Mouse (Mus musculus) myocyte (in vitro differentiated cells): Measurements from ENCODE around the gene Rtp4. TPM values are rescaled to one million over a fixed set of nuclear protein-coding genes. Genes with fewer than 3 reads are reported as not detected.

Experiments
- H3K27me3 ChIP-seq: one replicate; pipeline ENCODE4 v1.6.1; 2011; ENCODE audit not compliant: control insufficient read depth, insufficient read depth, insufficient read length
- H3K36me3 ChIP-seq: one replicate; pipeline ENCODE4 v1.6.1; 2011; ENCODE audit not compliant: control insufficient read depth, insufficient read depth
- H3K4me2 ChIP-seq: one replicate; pipeline ENCODE4 v1.6.1; 2011; ENCODE audit warnings: low read depth, control low read depth
- H3K4me3 ChIP-seq: one replicate; pipeline ENCODE4 v1.5.1; 2011; ENCODE audit warnings: mild to moderate bottlenecking, control low read depth, moderate library complexity
- H3K79me2 ChIP-seq: one replicate; pipeline ENCODE4 v1.6.1; 2011; ENCODE audit not compliant: control insufficient read depth, insufficient read depth
- H3ac ChIP-seq: one replicate; pipeline ENCODE4 v1.6.1; 2011; ENCODE audit not compliant: control insufficient read depth, insufficient read length
- CEBPB ChIP-seq: IDR thresholded peaks from 2 replicates; pipeline ENCODE4 v1.6.1; 2011; ENCODE audit warnings: mild to moderate bottlenecking, moderate library complexity; ENCODE audit not compliant: poor library complexity, insufficient read depth, severe bottlenecking
- E2F4 ChIP-seq: IDR thresholded peaks from one replicate; pipeline ENCODE4 v1.6.1; 2011; ENCODE audit warnings: mild to moderate bottlenecking, control low read depth, moderate library complexity; ENCODE audit not compliant: insufficient read depth
- MAX ChIP-seq: IDR thresholded peaks from one replicate; pipeline ENCODE4 v1.6.1; 2011; ENCODE audit warnings: low read depth, mild to moderate bottlenecking, control low read depth
- MYOD1 ChIP-seq, 3 experiments: IDR thresholded peaks; one replicate each; pipeline ENCODE4 v1.6.1; 2011; ENCODE audit warnings: control low read depth in 2 of 3, low read depth in 2 of 3, mild to moderate bottlenecking in 2 of 3, moderate library complexity in 1 of 3; ENCODE audit not compliant: insufficient read length in 2 of 3, control insufficient read depth in 1 of 3
- MYOG ChIP-seq, 3 experiments: IDR thresholded peaks; one replicate each; pipeline ENCODE4 v1.6.1; 2011; ENCODE audit warnings: control low read depth in 2 of 3, low read depth in 2 of 3, mild to moderate bottlenecking in 2 of 3; ENCODE audit not compliant: insufficient read length in 2 of 3, control insufficient read depth in 1 of 3, insufficient read depth in 1 of 3
- POLR2A ChIP-seq: IDR thresholded peaks from one replicate; pipeline ENCODE4 v1.6.1; 2011; ENCODE audit warnings: low read depth, mild to moderate bottlenecking, control low read depth, moderate library complexity; ENCODE audit not compliant: insufficient read length
- POLR2AphosphoS2 ChIP-seq: IDR thresholded peaks from one replicate; pipeline ENCODE4 v1.6.1; 2011; ENCODE audit warnings: low read depth, control low read depth; ENCODE audit not compliant: insufficient read length
- REST ChIP-seq: IDR thresholded peaks from one replicate; pipeline ENCODE4 v1.6.1; 2011; ENCODE audit warnings: mild to moderate bottlenecking, control low read depth, moderate library complexity; ENCODE audit not compliant: insufficient read depth, insufficient read length
- SRF ChIP-seq: IDR thresholded peaks from one replicate; pipeline ENCODE4 v1.6.1; 2011; ENCODE audit warnings: low read depth; ENCODE audit not compliant: control insufficient read depth, insufficient read length
- TCF12 ChIP-seq: IDR thresholded peaks from one replicate; pipeline ENCODE4 v1.6.1; 2011; ENCODE audit warnings: mild to moderate bottlenecking, control low read depth; ENCODE audit not compliant: poor library complexity, insufficient read depth, severe bottlenecking
- TCF3 ChIP-seq: IDR thresholded peaks from one replicate; pipeline ENCODE4 v1.6.1; 2011; ENCODE audit warnings: low read depth, control low read depth; ENCODE audit not compliant: insufficient read length
- USF1 ChIP-seq: IDR thresholded peaks from one replicate; pipeline ENCODE4 v1.6.1; 2011; ENCODE audit warnings: low read depth, mild to moderate bottlenecking, control low read depth, moderate library complexity
- polyA plus RNA-seq: library from polyadenylated mRNA; unstranded; fragments of >200 nt; fragmentation: generic; extraction: Trizol; gene quantifications from one replicate; pipeline ENCODE4 v1.2.1, GENCODE M21; 2012; ENCODE audit warnings: missing spikeins

The Rtp4 gene
- polyA plus RNA-seq: 0.82 TPM

GRCm38 (mm10) chr16:23520235-23520871, at the start of gene Rtp4, which contains the start of gene Masp1:
TSS of gene Rtp4 (plus strand) at chr16:23520291.
TSS of gene Masp1 (minus strand) at chr16:23520815.
- Histone ChIP-seq H3K79me2 (no peaks in the 10 kb centered on the region), H3K36me3 (no peaks in the 10 kb centered on the region), H3K4me2 (peak within 1 kb of the TSS; percentile 95), H3K4me3 (peak within 1 kb of the TSS; percentile 50), H3K27me3 (no peaks in the 10 kb centered on the region), H3ac (peak within 1 kb of the TSS; percentile 2)
- no peak for TF ChIP-seq E2F4
- TF ChIP-seq SRF: no peak
- TF ChIP-seq CEBPB: no peak
- TF ChIP-seq MAX: no peak
- TF ChIP-seq TCF12: no peak
- TF ChIP-seq MYOG (IDR thresholded peaks at IDR 0.05; ENCODE audit: control insufficient read depth in 1 of 3, insufficient read depth in 1 of 3, insufficient read length in 2 of 3, low read depth in 2 of 3): peak in 1 of 3 experiments; percentile 31
- TF ChIP-seq TCF3: no peak
- peak; percentile 58 for TF ChIP-seq POLR2AphosphoS2
- TF ChIP-seq USF1: no peak
- no peak for TF ChIP-seq REST
- TF ChIP-seq POLR2A: peak; percentile 59
- no peak for TF ChIP-seq MYOD1 (IDR thresholded peaks at IDR 0.05; ENCODE audit: control insufficient read depth in 1 of 3, insufficient read length in 2 of 3, low read depth in 2 of 3)

GRCm38 (mm10) chr16:23471551-23471950, 48.5 kb upstream of the Rtp4 start:
- no peaks in the 10 kb centered on the region for H3K27me3 ChIP-seq
- no peak overlapping the region for H3ac ChIP-seq
- H3K79me2 ChIP-seq: no peaks in the 10 kb centered on the region
- no peak overlapping the region for H3K4me2 ChIP-seq
- H3K4me3 ChIP-seq: no peak overlapping the region
- H3K36me3 ChIP-seq: no peaks in the 10 kb centered on the region
- no peak for TF ChIP-seq REST
- TF ChIP-seq POLR2AphosphoS2: no peak
- no peak for TF ChIP-seq E2F4
- TF ChIP-seq MYOG (IDR thresholded peaks at IDR 0.05; ENCODE audit: control insufficient read depth in 1 of 3, insufficient read depth in 1 of 3, insufficient read length in 2 of 3, low read depth in 2 of 3): no peak
- TF ChIP-seq MAX: no peak

GRCm38 (mm10) chr16:23472046-23472445, 48.0 kb upstream of the Rtp4 start:
- no peak overlapping the region for H3K4me3 ChIP-seq
- no peak overlapping the region for H3K4me2 ChIP-seq
- no peaks in the 10 kb centered on the region for H3K27me3 ChIP-seq
- H3ac ChIP-seq: no peak overlapping the region
- H3K36me3 ChIP-seq: no peaks in the 10 kb centered on the region
- TF ChIP-seq SRF (no peak), TCF3 (no peak), CEBPB (no peak), USF1 (no peak), REST (no peak), MAX (no peak), MYOG (IDR thresholded peaks at IDR 0.05; ENCODE audit: control insufficient read depth in 1 of 3, insufficient read depth in 1 of 3, insufficient read length in 2 of 3, low read depth in 2 of 3) (no peak), POLR2A (no peak), MYOD1 (IDR thresholded peaks at IDR 0.05; ENCODE audit: control insufficient read depth in 1 of 3, insufficient read length in 2 of 3, low read depth in 2 of 3) (no peak), E2F4 (no peak), POLR2AphosphoS2 (no peak), TCF12 (no peak)
- H3K79me2 ChIP-seq: no peaks in the 10 kb centered on the region

GRCm38 (mm10) chr16:23475651-23476050, 44.4 kb upstream of the Rtp4 start:
- H3K79me2 ChIP-seq: no peaks in the 10 kb centered on the region
- TF ChIP-seq MYOG (IDR thresholded peaks at IDR 0.05; ENCODE audit: control insufficient read depth in 1 of 3, insufficient read depth in 1 of 3, insufficient read length in 2 of 3, low read depth in 2 of 3) (no peak), SRF (no peak), MAX (no peak), POLR2A (no peak), POLR2AphosphoS2 (no peak), MYOD1 (IDR thresholded peaks at IDR 0.05; ENCODE audit: control insufficient read depth in 1 of 3, insufficient read length in 2 of 3, low read depth in 2 of 3) (no peak), E2F4 (no peak), TCF3 (no peak), TCF12 (no peak), REST (no peak), CEBPB (no peak), USF1 (no peak)

DNA sequence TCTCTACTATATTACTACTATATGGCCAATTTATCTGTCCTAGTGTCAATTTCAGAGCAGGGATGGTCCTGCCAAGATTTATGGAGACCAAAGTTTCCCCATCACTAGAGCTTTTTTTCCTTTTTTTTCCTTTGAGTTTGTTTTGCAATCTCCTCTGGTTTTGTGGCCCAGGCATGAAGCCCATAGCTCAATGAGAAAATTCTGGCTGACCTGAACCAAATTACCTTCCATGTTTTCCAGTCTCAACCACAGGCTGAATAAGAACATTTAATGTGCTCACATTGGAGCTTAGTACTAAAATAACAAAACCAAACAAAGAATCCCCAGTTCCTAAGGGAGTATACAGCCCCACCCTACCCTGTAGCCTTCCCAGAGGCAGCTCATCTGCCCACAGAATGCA, 43.5 kb upstream of the Rtp4 start:
- H3K36me3 ChIP-seq: no peaks in the 10 kb centered on the region
- TF ChIP-seq SRF (no peak), TCF3 (no peak), CEBPB (no peak), POLR2AphosphoS2 (no peak), MAX (no peak), REST (no peak), MYOD1 (IDR thresholded peaks at IDR 0.05; ENCODE audit: control insufficient read depth in 1 of 3, insufficient read length in 2 of 3, low read depth in 2 of 3) (no peak), USF1 (no peak), MYOG (IDR thresholded peaks at IDR 0.05; ENCODE audit: control insufficient read depth in 1 of 3, insufficient read depth in 1 of 3, insufficient read length in 2 of 3, low read depth in 2 of 3) (no peak), E2F4 (no peak), POLR2A (no peak), TCF12 (no peak)
- H3K4me3 ChIP-seq: no peak overlapping the region
- no peaks in the 10 kb centered on the region for H3K79me2 ChIP-seq
- H3ac ChIP-seq: no peak overlapping the region
- no peaks in the 10 kb centered on the region for H3K27me3 ChIP-seq
- no peak overlapping the region for H3K4me2 ChIP-seq

More at GRCm38 (mm10) chr16:23475651-23476050, 44.4 kb upstream of the Rtp4 start:
- H3K36me3 ChIP-seq: no peaks in the 10 kb centered on the region
- no peaks in the 10 kb centered on the region for H3K27me3 ChIP-seq
- no peak overlapping the region for H3ac ChIP-seq
- H3K4me2 ChIP-seq: no peak overlapping the region
- no peak overlapping the region for H3K4me3 ChIP-seq
